Mouse (Mus musculus) right cerebral cortex, adult 18-20 months (tissue): ENCODE data around the gene Lcat.

ENCODE experiments used
- DNase-seq: peaks from one replicate; pipeline ENCODE4 v3.0.0; 2022; ENCODE audit warnings: mixed read lengths

Lcat gene

DNA sequence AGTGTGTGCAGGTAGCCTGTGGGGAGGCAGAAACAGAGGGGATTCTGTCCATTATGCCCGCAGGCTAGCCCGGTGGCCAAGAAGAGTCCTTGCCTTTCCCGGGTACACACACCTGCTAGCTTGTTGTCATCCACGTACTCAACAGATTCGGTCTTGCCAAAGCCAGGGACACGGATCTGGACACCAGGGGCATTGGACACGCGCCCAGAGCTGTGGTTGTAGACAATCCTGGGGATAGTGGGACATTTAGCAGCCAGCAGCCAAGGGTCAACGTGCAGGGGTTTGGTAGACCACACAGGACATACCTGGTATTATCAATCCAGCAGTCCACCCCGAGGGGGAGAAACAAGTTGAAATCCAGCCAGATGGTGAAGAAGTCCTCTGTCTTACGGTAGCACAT is 1.2 kb downstream of the Lcat start:
- DNase-seq, result no peak

GRCm38 (mm10) chr8:105938306-105938669 is 4.9 kb downstream of the Lcat start, which contains the start of gene Psmb10:
TSS of gene Psmb10 (minus strand) at chr8:105938444.
- DNase-seq, result no peak

- DNase-seq, result peak; percentile 39
These were observed 5.5 kb downstream of the Lcat start for GRCm38 (mm10) chr8:105937496-105938305.

GRCm38 (mm10) chr8:105936866-105937475 is 6.2 kb downstream of the Lcat start:
- DNase-seq, result peak; percentile 91

DNA sequence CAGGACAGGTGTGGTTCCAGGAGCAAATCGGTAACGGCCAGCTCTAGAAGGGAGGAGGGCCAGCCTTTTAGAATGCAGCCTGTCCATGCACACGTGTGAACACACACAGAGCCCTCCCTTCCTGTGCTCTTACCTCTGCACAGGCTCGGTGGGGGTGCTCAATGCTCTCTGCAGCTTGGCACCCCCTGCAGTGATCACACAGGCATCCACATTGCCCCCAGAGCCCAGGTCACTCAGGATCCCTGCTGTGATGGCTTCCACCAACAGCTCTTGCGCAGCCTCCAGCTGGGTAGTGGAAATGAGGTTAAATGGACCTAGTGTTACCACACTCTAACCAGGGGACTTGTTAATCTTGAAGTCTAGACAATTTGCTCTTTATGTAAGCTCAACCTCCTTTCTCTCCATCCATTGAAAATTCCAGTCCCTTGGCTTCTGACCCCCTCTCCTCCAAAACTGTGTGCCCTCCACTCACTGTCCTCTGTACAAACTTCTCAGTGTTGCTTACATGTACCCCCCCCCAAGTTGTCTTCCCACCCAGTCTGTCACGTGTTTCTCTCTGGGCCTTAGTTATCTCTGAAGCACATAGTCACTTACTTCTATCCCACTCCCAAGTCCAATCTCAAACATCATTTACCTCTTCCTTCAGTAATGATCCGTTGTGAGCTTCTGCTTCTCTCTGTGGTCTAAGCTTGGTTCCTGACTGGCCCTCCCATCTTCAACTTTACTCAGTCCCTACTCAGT is 7.1 kb downstream of the Lcat start:
- no peak for DNase-seq

- DNase-seq, result no peak
These were observed 8.1 kb downstream of the Lcat start for GRCm38 (mm10) chr8:105935105-105935504.

DNA sequence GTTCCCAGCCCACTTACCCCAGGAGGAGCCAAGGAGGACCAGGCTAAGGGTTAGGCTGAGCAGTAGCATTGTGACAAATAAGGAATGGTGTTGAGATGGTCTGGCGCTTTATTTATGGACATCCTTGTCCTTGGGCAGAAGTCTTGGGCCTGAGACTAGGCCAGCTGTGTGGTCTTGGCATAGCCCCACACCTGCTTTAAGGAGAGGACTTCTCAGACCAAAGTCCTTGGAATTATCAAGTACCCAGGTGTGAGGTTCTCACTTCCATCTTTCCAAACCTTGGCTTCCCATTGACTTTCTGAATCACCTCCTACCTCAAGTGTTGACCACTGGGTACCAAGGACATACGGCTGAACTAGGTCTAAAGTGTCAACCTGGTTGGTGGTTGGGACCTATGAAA is 9.4 kb downstream of the Lcat start, which contains the start of gene Ctrl:
Gene Ctrl (minus strand): TSS at position 101 of the 400 bp plus-strand sequence.
- no peak for DNase-seq

GRCm38 (mm10) chr8:105932525-105932924 is 10.7 kb downstream of the Lcat start:
- DNase-seq, result no peak

- DNase-seq, result peak; percentile 70
These were observed 11.9 kb downstream of the Lcat start for GRCm38 (mm10) chr8:105931271-105931670.

GRCm38 (mm10) chr8:105930602-105931001 is 12.6 kb downstream of the Lcat start:
- DNase-seq, result peak; percentile 73

DNA sequence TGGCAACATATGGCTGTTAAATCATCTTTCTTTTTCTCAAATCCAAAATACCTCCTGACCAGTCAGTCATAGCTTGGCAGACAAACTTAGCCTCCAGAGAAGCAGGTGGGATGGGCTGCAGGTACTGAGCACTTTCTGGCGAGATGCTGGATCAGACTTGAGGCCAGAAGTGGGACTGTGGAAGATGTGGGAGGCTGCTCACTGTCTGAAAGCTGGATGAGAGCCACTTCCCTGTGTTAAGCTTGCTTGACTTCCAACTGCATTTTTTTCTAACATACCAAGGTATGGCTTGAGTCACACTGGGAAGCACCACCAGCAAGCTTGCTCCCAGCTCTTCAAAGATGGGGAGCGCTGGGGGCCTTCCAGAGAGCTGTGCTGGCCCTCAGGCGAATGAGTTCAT is 18.1 kb downstream of the Lcat start:
- DNase-seq, result peak; percentile 66

DNA sequence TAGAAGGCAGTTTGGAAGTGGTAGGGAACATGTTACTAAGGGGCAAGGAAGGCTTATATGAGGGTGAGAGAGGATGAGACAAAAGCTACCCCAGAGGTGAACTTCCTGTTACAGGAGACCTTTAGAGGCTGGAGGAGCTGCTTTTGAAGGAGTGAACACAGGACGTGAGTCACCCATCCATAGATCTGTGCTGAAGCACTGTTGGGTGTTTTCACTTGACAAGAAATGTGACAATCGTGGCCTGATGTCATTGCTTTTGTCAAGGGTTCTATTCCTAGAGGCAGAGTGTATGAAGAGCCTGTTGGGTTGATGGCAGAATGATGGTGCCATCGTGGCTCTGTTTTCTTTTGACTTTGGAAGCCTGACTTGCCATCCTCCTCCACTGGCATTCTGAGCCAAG is 23.8 kb downstream of the Lcat start:
- DNase-seq, result no peak

- DNase-seq, result no peak
These were observed 42.1 kb downstream of the Lcat start for GRCm38 (mm10) chr8:105900941-105901616.

- peak; percentile 94 for DNase-seq
These were observed 42.8 kb downstream of the Lcat start, which contains the start of gene Pskh1 for GRCm38 (mm10) chr8:105900180-105900940. TSS of gene Pskh1 (plus strand) at chr8:105900441.

- DNase-seq, result peak; percentile 15
These were observed 45.2 kb downstream of the Lcat start for GRCm38 (mm10) chr8:105897801-105898480.

- peak; percentile 91 for DNase-seq
These were observed 49.8 kb downstream of the Lcat start, which contains the start of gene Nrn1l for GRCm38 (mm10) chr8:105893339-105893738. TSS of gene Nrn1l (plus strand) at chr8:105893567.

DNA sequence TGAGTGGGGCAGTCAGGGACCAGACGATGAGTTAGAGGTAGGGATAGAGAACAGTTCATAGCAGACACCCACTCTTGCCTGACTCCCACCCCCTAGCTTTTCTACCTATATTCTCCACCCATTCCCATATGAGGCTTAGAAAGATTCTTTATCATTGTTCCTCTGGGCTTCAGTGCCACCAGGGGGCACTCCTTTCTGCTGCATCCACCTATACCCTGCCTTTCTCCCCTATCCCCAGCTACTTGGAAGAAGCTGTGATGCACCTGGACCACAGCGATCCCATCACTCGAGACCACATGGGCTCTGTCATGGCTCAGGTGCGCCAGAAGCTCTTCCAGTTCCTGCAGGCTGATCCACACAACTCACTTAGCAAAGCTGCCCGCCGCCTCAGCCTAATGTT is 50.8 kb downstream of the Lcat start:
- peak; percentile 53 for DNase-seq

DNA sequence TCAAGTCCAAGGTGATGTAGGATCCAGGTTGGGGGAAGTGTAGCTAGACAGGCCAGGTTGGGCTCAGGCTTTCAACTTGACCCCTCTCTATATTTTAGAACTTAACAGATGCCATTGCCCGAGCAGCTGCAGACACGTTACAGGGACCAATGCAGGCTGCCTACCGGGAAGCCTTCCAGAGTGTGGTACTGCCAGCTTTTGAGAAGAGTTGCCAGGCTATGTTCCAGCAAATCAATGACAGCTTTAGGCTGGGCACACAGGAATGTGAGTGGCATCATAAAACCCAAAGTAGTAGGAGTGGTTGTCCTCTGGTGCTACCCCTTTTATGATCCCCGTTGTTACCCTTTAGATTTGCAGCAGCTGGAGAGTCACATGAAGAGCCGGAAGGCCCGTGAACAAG is 52.3 kb downstream of the Lcat start:
- DNase-seq, result peak; percentile 67

DNA sequence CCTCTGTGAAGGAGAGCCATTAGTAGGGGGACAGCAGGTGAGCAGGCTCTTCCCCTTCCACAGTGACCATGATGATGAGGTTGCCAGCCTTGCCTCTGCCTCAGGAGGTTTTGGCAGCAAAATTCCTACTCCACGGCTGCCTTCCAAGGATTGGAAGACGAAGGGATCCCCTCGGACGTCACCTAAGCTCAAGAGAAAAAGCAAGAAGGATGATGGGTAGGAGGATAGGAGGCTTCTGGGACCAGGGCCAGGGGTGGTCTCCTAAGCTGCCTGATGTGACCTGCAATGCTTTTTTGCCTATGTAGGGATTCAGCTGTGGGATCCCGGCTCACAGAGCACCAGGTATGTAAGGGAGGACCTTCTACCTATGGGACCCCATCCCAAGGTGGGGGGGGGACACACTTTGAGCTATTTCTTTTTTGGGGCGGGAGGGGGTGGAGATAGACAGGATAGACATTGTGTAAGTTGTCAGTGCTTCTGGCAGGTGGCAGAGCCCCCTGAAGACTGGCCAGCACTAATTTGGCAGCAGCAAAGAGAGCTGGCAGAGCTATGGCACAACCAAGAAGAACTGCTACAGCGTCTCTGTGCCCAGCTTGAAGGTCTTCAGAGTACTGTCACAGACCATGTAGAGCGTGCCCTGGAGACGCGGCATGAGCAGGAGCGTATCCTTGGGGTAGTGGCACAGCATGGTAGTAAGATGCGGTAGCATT is 53.3 kb downstream of the Lcat start:
- no peak for DNase-seq
